Mouse (Mus musculus): ENCODE results near the gene Pcbp3. TPM values are rescaled to one million over a fixed set of nuclear protein-coding genes. Genes with fewer than 3 reads are reported as not detected.
A peak's percentile ranks its signal among the peaks of the same experiment; 100 is the strongest.
"Not testable (repeated sequence)": the region's sequence is repeated elsewhere in the genome, so short reads cannot be mapped to it uniquely, and the experiment has no call there.

The Pcbp3 gene
- polyA plus RNA-seq, 1 experiment from 2014 or later = 23.2 TPM

- DNase-seq (ENCODE audit: low spot score) = peak; percentile 58
- WGBS = 87% methylated on average over 4 of the region's 4 CpGs
These were observed 196.8 kb downstream of the Pcbp3 start for GRCm38 (mm10) chr10:76764927-76765326.

GRCm38 (mm10) chr10:76763016-76763415 is 198.7 kb downstream of the Pcbp3 start:
- DNase-seq (ENCODE audit: low spot score) = peak; percentile 52
- no peak overlapping the region for H3K27ac ChIP-seq
- H3K36me3 ChIP-seq = no peaks in the 10 kb centered on the region
- no peaks in the 10 kb centered on the region for H3K9me3 ChIP-seq
- no peaks in the 10 kb centered on the region for H3K4me1 ChIP-seq
- H3K27me3 ChIP-seq (ENCODE audit: insufficient read depth, poor library complexity, severe bottlenecking) = no peaks in the 10 kb centered on the region
- no peak overlapping the region for H3K4me3 ChIP-seq
- WGBS = 87% methylated on average over 12 of the region's 12 CpGs

More at GRCm38 (mm10) chr10:76764927-76765326, 196.8 kb downstream of the Pcbp3 start:
- no peaks in the 10 kb centered on the region for H3K4me1 ChIP-seq
- H3K27me3 ChIP-seq (ENCODE audit: insufficient read depth, poor library complexity, severe bottlenecking) = no peaks in the 10 kb centered on the region
- H3K4me3 ChIP-seq = no peak overlapping the region
- no peak overlapping the region for H3K27ac ChIP-seq
- H3K9me3 ChIP-seq = no peaks in the 10 kb centered on the region
- no peaks in the 10 kb centered on the region for H3K36me3 ChIP-seq

GRCm38 (mm10) chr10:76762411-76762810 is 199.3 kb downstream of the Pcbp3 start:
- Histone ChIP-seq H3K9me3 (no peaks in the 10 kb centered on the region), H3K36me3 (no peaks in the 10 kb centered on the region), H3K4me3 (no peak overlapping the region), H3K4me1 (no peaks in the 10 kb centered on the region), H3K27ac (no peak overlapping the region), H3K27me3 (ENCODE audit: insufficient read depth, poor library complexity, severe bottlenecking) (no peaks in the 10 kb centered on the region)
- 82% methylated on average over 7 of the region's 7 CpGs for WGBS
- peak; percentile 68 for DNase-seq (ENCODE audit: low spot score)

- Histone ChIP-seq H3K9me3 (no peaks in the 10 kb centered on the region), H3K27ac (no peak overlapping the region), H3K4me1 (no peaks in the 10 kb centered on the region), H3K36me3 (no peaks in the 10 kb centered on the region), H3K4me3 (no peak overlapping the region), H3K27me3 (ENCODE audit: insufficient read depth, poor library complexity, severe bottlenecking) (no peaks in the 10 kb centered on the region)
- peak; percentile 52 for DNase-seq (ENCODE audit: low spot score)
- 83% methylated on average over 5 of the region's 5 CpGs for WGBS
These were observed 201.8 kb downstream of the Pcbp3 start for GRCm38 (mm10) chr10:76759878-76760277.

GRCm38 (mm10) chr10:76753640-76754039 is 208.0 kb downstream of the Pcbp3 start:
- peak; percentile 56 for DNase-seq (ENCODE audit: low spot score)
- Histone ChIP-seq H3K27ac (no peak overlapping the region), H3K4me1 (no peaks in the 10 kb centered on the region), H3K9me3 (0 out of 2 replicates have a peak, but pooled peaks cover 3% of the 10 kb centered on the region), H3K27me3 (ENCODE audit: insufficient read depth, poor library complexity, severe bottlenecking) (no peaks in the 10 kb centered on the region), H3K4me3 (no peak overlapping the region), H3K36me3 (no peaks in the 10 kb centered on the region)
- 75% methylated on average over 3 of the region's 3 CpGs for whole genome bisulfite sequencing

- not testable (repeated sequence) for H3K4me1 ChIP-seq; H3K27ac ChIP-seq; H3K27me3 ChIP-seq (ENCODE audit: insufficient read depth, poor library complexity, severe bottlenecking); H3K36me3 ChIP-seq; H3K4me3 ChIP-seq; H3K9me3 ChIP-seq
- WGBS = 47% methylated on average over 11 of the region's 11 CpGs
- DNase-seq (ENCODE audit: low spot score) = peak; percentile 24
These were observed 217.4 kb downstream of the Pcbp3 start for GRCm38 (mm10) chr10:76744267-76744666.

- no peak overlapping the region for H3K27ac ChIP-seq
- 0 out of 2 replicates have a peak, but pooled peaks cover 5% of the 10 kb centered on the region for H3K27me3 ChIP-seq (ENCODE audit: insufficient read depth, poor library complexity, severe bottlenecking)
- no peaks in the 10 kb centered on the region for H3K36me3 ChIP-seq
- 62% methylated on average over 8 of the region's 8 CpGs for WGBS
- no peak overlapping the region for H3K4me3 ChIP-seq
- peak; percentile 50 for DNase-seq (ENCODE audit: low spot score)
- no peaks in the 10 kb centered on the region for H3K9me3 ChIP-seq
- peaks cover 26% of the 10 kb centered on the region for H3K4me1 ChIP-seq
These were observed 224.9 kb downstream of the Pcbp3 start for GRCm38 (mm10) chr10:76736764-76737163.

GRCm38 (mm10) chr10:76734979-76735378 is 226.7 kb downstream of the Pcbp3 start:
- peaks cover 29% of the 10 kb centered on the region for H3K4me1 ChIP-seq
- WGBS = 2% methylated on average over 4 of the region's 4 CpGs
- no peak overlapping the region for H3K4me3 ChIP-seq
- peak; percentile 88 for DNase-seq (ENCODE audit: low spot score)
- H3K9me3 ChIP-seq = no peaks in the 10 kb centered on the region
- peaks cover 13% of the 10 kb centered on the region; the same call in 1 of the 2 replicates for H3K27me3 ChIP-seq (ENCODE audit: insufficient read depth, poor library complexity, severe bottlenecking)
- no peak overlapping the region for H3K27ac ChIP-seq
- no peaks in the 10 kb centered on the region for H3K36me3 ChIP-seq

GRCm38 (mm10) chr10:76733677-76734068 is 228.0 kb downstream of the Pcbp3 start:
- WGBS = 24% methylated on average over 3 of the region's 3 CpGs
- H3K27ac ChIP-seq = peak overlapping the region; percentile 80
- H3K4me1 ChIP-seq = peaks cover 29% of the 10 kb centered on the region
- H3K36me3 ChIP-seq = no peaks in the 10 kb centered on the region
- DNase-seq (ENCODE audit: low spot score) = peak; percentile 74
- H3K27me3 ChIP-seq (ENCODE audit: insufficient read depth, poor library complexity, severe bottlenecking) = peaks cover 20% of the 10 kb centered on the region; the same call in 1 of the 2 replicates
- H3K4me3 ChIP-seq = peak overlapping the region; percentile 36; the same call in 1 of the 2 replicates
- H3K9me3 ChIP-seq = no peaks in the 10 kb centered on the region

GRCm38 (mm10) chr10:76732881-76733676 is 228.6 kb downstream of the Pcbp3 start:
- H3K36me3 ChIP-seq = no peaks in the 10 kb centered on the region
- DNase-seq (ENCODE audit: low spot score) = peak; percentile 92

GRCm38 (mm10) chr10:76732391-76732790 is 229.3 kb downstream of the Pcbp3 start:
- peak overlapping the region; percentile 80 for H3K27ac ChIP-seq
- peaks cover 34% of the 10 kb centered on the region for H3K4me1 ChIP-seq
- H3K27me3 ChIP-seq (ENCODE audit: insufficient read depth, poor library complexity, severe bottlenecking) = peaks cover 24% of the 10 kb centered on the region; the same call in 1 of the 2 replicates
- H3K36me3 ChIP-seq = no peaks in the 10 kb centered on the region
- no peaks in the 10 kb centered on the region for H3K9me3 ChIP-seq
- DNase-seq (ENCODE audit: low spot score) = peak; percentile 67
- 60% methylated on average over 6 of the region's 6 CpGs for WGBS
- no peak overlapping the region for H3K4me3 ChIP-seq

More at GRCm38 (mm10) chr10:76732881-76733676, 228.6 kb downstream of the Pcbp3 start:
- WGBS = 8% methylated on average over 17 of the region's 17 CpGs
- Histone ChIP-seq H3K4me3 (peak overlapping the region; percentile 36), H3K9me3 (no peaks in the 10 kb centered on the region), H3K27ac (peak overlapping the region; percentile 80), H3K27me3 (ENCODE audit: insufficient read depth, poor library complexity, severe bottlenecking) (peaks cover 20% of the 10 kb centered on the region; the same call in 1 of the 2 replicates), H3K4me1 (peaks cover 31% of the 10 kb centered on the region)

- Histone ChIP-seq H3K9me3 (no peaks in the 10 kb centered on the region), H3K4me1 (peaks cover 34% of the 10 kb centered on the region), H3K27me3 (ENCODE audit: insufficient read depth, poor library complexity, severe bottlenecking) (peaks cover 24% of the 10 kb centered on the region; the same call in 1 of the 2 replicates), H3K4me3 (0 out of 2 replicates have a peak overlapping the region, but pooled peaks have one; percentile 3), H3K27ac (peak overlapping the region; percentile 80), H3K36me3 (no peaks in the 10 kb centered on the region)
- peak; percentile 72 for DNase-seq (ENCODE audit: low spot score)
- 74% methylated on average over 20 of the region's 20 CpGs for WGBS
These were observed 230.0 kb downstream of the Pcbp3 start for GRCm38 (mm10) chr10:76731621-76732239.

Data from heart, embryonic 10.5 days (tissue).